Mouse (Mus musculus) forebrain, embryonic 16.5 days (tissue): ENCODE results near the gene Trim28. TPM values are rescaled to one million over a fixed set of nuclear protein-coding genes. Genes with fewer than 3 reads are reported as not detected.

Experiments
- ATAC-seq: fragments of 200-750 bp; cut with Nextera tagmentation; 2 replicates; pipeline ENCODE4 v1.8.0; 2017; ENCODE audit warnings: mild to moderate bottlenecking, moderate library complexity
- H3K27ac ChIP-seq: fragments of 300-500 bp; sonication (generic); 2 replicates; pipeline ENCODE4 v1.5.1; 2014; ENCODE audit warnings: low read length, control low read depth
- H3K27me3 ChIP-seq: fragments of 300-500 bp; sonication (generic); replicated peaks from 2 replicates; pipeline ENCODE4 v1.6.1; 2014; ENCODE audit warnings: low read length; ENCODE audit not compliant: control insufficient read depth, insufficient read depth
- H3K36me3 ChIP-seq: fragments of 300-500 bp; sonication (generic); 2 replicates; pipeline ENCODE4 v1.6.1; 2014; ENCODE audit not compliant: control insufficient read depth, insufficient read depth
- H3K4me1 ChIP-seq: fragments of 300-500 bp; sonication (generic); replicated peaks from 2 replicates; pipeline ENCODE4 v1.6.1; 2014; ENCODE audit warnings: low read length; ENCODE audit not compliant: control insufficient read depth, insufficient read depth
- H3K4me2 ChIP-seq: fragments of 300-500 bp; sonication (generic); 2 replicates; pipeline ENCODE4 v1.6.1; 2014; ENCODE audit warnings: mild to moderate bottlenecking, low read length, control low read depth
- H3K4me3 ChIP-seq: fragments of 300-500 bp; sonication (generic); replicated peaks from 2 replicates; pipeline ENCODE4 v1.5.1; 2014; ENCODE audit warnings: mild to moderate bottlenecking, low read length, control low read depth
- H3K9ac ChIP-seq: fragments of 300-500 bp; sonication (generic); replicated peaks from 2 replicates; pipeline ENCODE4 v1.6.1; 2014; ENCODE audit warnings: low read depth, low read length, control low read depth
- H3K9me3 ChIP-seq: fragments of 300-500 bp; sonication (generic); 2 replicates; pipeline ENCODE4 v1.6.1; 2016; ENCODE audit warnings: low read length; ENCODE audit not compliant: control insufficient read depth
- WGBS: fragments of 180-500 bp; shearing (Covaris S2); extraction: QIAGEN DNeasy Blood & Tissue Kit; methylation state at CpG from one replicate; pipeline ENCODE4 v1.1.7; 2014; 5-methylcytosine and 5-hydroxymethylcytosine counted together
- polyA plus RNA-seq: library from polyadenylated mRNA; unstranded; fragments of >200 nt; fragmentation: Nextera tagmentation; extraction: Ambion mirVana; gene quantifications from 2 replicates; pipeline ENCODE4 v1.2.1, GENCODE M21; 2015

Gene Trim28
- polyA plus RNA-seq, 1 experiment from 2014 or later: 230 TPM

DNA sequence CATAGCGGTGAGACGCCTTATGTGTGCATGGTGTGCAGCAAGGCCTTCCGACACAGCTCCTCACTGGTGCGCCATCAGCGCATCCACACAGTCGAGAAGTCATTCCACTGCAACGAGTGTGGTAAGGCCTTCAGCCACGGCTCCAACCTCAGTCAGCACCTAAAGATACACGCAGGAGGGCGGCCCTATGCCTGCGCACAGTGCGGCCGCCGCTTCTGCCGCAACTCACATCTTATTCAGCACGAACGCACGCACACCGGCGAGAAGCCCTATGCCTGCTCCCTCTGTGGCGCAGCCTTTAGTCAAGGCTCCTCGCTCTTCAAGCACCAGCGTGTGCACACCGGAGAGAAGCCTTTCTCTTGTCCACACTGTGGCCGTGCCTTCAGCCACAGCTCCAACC, 28.0 kb upstream of the Trim28 start:
- Histone ChIP-seq H3K36me3 (peaks cover 22% of the 10 kb centered on the region), H3K27ac (no peak overlapping the region), H3K9me3 (no peaks in the 10 kb centered on the region), H3K4me3 (no peak overlapping the region), H3K9ac (no peak overlapping the region), H3K4me2 (no peak overlapping the region), H3K4me1 (peaks cover 12% of the 10 kb centered on the region), H3K27me3 (no peaks in the 10 kb centered on the region)
- no peak for ATAC-seq
- 96% methylated on average over 25 of the region's 25 CpGs for WGBS

DNA sequence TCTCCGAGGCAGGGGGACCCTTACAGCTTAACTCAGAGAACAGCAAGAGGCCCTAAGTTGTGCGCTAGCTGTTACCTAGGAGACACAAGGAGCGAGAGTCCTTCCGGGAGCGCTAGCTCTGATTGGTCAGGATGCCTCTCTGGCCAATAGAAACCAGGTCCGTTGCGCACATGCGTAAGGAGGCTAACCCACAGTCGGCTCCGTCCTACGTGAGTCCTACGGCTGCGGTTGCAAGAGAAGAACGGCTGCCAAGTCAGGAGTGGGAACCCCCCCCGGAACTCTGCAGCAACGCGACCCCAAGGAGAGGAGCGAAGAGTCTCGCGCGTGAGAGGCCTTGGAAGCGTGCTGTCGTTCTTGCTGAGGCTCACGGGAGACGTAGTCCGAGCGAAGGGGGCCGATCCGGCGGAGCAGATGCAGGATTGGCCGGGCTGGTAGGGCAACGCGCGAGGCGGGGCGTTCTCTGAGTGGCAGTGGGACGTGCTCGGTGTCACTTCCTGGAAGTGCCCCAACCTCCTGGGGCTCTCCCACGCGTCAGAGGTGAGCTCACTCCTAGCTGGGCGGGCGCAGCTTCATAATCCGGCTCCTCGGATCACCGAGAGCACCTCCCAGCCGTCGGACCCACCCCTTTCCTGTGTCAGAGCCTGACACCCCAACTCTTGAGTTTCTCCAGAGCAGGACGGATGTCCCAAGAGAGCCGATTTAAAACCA, 21.1 kb upstream of the Trim28 start, which contains the start of gene Zfp446:
Gene Zfp446, plus strand, starts transcription at position 167 of the 708 bp plus-strand sequence.
- H3K4me3 ChIP-seq: peak within 1 kb of the TSS; percentile 62
- H3K27ac ChIP-seq: peak within 1 kb of the TSS; percentile 93
- H3K9me3 ChIP-seq: no peaks in the 10 kb centered on the region
- H3K4me1 ChIP-seq: peaks cover 11% of the 10 kb centered on the region
- peak within 1 kb of the TSS; percentile 70 for H3K4me2 ChIP-seq
- 0% methylated on average over 49 of the region's 49 CpGs for WGBS
- no peaks in the 10 kb centered on the region for H3K27me3 ChIP-seq
- H3K9ac ChIP-seq: peak within 1 kb of the TSS; percentile 61
- peak; percentile 97 for ATAC-seq
- H3K36me3 ChIP-seq: no peaks in the 10 kb centered on the region

DNA sequence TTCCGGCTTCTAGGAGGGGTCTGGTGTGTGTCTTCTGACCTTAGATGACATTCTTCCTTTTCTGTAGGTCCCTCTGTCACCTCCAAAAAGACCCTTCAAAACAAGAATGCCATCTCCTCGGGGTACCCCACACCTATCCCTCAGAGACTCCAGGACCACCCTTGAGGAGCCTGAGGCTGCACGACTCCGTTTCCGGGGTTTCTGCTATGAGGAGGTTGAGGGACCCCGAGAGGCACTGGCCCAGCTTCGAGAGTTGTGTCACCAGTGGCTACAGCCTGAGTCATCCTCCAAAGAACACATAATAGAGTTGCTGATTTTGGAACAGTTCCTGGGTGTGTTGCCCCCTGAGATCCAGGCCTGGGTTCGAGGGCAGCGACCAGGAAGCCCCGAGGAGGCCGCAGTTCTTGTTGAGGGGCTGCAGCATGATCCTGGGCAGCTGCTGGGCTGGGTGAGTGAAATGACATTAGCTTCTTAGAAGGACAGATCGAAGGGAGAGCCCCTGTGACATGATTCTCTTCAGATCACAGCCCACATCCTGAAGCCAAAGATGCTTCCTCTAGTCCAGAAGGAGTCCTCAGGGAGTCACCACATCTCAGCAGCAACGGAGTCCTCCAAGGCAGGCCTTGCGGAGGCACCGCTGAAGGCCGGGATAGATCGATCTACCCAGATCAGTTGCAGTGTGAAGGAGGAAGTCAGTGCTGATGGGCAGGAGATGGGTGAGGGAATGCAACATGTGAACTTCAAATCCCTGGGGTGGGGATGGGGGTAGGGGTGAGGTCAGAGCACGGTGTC, 19.8 kb upstream of the Trim28 start:
- no peak overlapping the region; the same call in 1 of the 2 replicates for H3K27ac ChIP-seq
- H3K27me3 ChIP-seq: no peaks in the 10 kb centered on the region
- ATAC-seq: no peak
- no peaks in the 10 kb centered on the region for H3K36me3 ChIP-seq
- H3K4me2 ChIP-seq: no peak overlapping the region
- no peak overlapping the region for H3K9ac ChIP-seq
- peaks cover 11% of the 10 kb centered on the region for H3K4me1 ChIP-seq
- H3K4me3 ChIP-seq: no peak overlapping the region; the same call in 1 of the 2 replicates
- WGBS: 90% methylated on average over 18 of the region's 18 CpGs
- H3K9me3 ChIP-seq: no peaks in the 10 kb centered on the region

DNA sequence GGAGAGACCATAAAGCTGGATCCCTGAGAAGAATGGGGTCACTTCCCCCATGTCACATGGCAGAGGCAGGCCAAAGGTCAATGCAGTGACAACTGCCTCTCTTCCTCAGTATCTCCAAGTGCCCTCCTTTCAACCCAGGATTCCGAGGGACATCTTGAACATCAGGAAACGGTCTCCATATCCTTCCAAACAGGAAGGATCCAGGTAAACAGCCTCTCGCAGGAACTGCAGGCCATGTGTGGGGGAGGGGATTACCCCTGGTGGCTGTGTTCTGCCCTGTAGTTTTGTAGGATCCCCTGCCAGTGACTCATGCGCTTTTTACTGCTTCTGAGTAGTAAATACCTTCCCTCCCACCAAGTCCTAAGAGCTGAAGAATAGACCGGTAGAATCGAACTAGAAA, 19.1 kb upstream of the Trim28 start:
- no peaks in the 10 kb centered on the region for H3K27me3 ChIP-seq
- WGBS: 78% methylated on average over 6 of the region's 6 CpGs

DNA sequence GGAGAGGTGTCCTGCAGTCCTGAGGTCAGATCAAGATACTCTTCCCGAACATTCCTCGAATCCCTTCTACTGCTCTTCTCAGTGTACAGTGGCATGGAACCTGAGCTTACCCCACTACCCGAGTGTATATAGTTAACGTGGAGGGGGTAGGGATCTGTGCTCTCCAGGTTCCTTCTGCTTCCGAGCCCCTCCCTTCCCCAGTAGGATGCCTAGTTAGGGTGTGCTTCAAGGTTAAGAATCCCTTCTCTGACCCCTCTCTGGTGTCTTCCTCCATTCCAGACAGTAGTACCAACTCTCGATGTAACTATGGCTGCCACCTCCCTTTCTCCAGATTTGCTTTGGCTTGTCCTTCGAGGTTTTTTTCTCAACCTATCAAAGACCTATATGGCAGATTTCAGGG, 18.6 kb upstream of the Trim28 start:
- Histone ChIP-seq H3K4me2 (no peak overlapping the region), H3K27ac (no peak overlapping the region), H3K9ac (no peak overlapping the region), H3K9me3 (no peaks in the 10 kb centered on the region), H3K4me1 (peaks cover 11% of the 10 kb centered on the region), H3K36me3 (no peaks in the 10 kb centered on the region), H3K4me3 (no peak overlapping the region), H3K27me3 (no peaks in the 10 kb centered on the region)
- ATAC-seq: no peak
- WGBS: 92% methylated on average over 7 of the region's 7 CpGs

More for the DNA sequence above, 19.1 kb upstream of the Trim28 start:
- Histone ChIP-seq H3K9ac (no peak overlapping the region), H3K9me3 (no peaks in the 10 kb centered on the region), H3K4me3 (no peak overlapping the region), H3K4me2 (no peak overlapping the region), H3K4me1 (peaks cover 11% of the 10 kb centered on the region), H3K27ac (no peak overlapping the region), H3K36me3 (no peaks in the 10 kb centered on the region)
- no peak for ATAC-seq

DNA sequence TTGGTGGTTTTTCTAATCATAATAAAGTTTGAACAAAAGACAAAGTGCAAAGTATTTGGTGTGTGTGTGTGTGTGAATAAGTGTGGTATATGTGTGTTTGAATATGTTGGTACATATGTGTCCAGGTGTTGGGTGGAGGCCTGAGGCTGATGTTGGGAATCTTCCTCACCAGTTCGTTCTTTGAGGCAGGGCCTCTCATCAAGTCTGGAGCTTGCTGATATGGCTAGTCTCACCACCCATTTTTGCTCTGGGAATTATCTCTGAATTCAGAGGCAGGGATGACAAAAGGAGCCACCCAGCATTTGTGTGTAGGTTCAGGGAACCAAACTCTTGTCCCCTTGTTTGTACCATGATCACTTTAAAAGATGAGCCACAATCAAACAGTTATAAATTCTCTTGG, 13.2 kb upstream of the Trim28 start:
- Histone ChIP-seq H3K27me3 (no peaks in the 10 kb centered on the region), H3K27ac (no peak overlapping the region), H3K4me3 (no peak overlapping the region), H3K36me3 (no peaks in the 10 kb centered on the region), H3K9me3 (no peaks in the 10 kb centered on the region), H3K4me1 (no peaks in the 10 kb centered on the region), H3K4me2 (no peak overlapping the region), H3K9ac (no peak overlapping the region)
- WGBS: 83% methylated on average over 1 of the region's 1 CpGs
- ATAC-seq: no peak

DNA sequence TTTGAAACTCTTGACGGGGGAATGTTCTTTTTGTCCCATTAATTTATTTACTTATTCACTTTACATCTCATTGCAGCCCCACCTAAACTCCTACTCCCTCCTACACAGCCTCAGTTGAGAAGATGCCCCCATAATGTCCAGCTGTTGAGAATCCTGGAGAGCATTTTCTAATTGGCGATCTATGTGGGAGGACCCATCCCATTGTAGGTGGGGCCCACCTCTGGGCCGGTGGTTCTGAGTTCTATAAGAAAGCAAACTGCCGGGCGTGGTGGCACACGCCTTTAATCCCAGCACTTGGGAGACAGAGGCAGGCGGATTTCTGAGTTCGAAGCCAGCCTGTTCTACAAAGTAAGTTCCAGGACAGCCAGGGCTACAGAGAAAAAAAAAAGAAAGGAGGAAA, 12.0 kb upstream of the Trim28 start:
- no peak for ATAC-seq
- H3K4me2 ChIP-seq: no peak overlapping the region
- no peak overlapping the region for H3K27ac ChIP-seq
- no peaks in the 10 kb centered on the region for H3K36me3 ChIP-seq
- no peak overlapping the region for H3K4me3 ChIP-seq
- no peaks in the 10 kb centered on the region for H3K4me1 ChIP-seq
- H3K27me3 ChIP-seq: 0 out of 2 replicates have a peak, but pooled peaks cover 2% of the 10 kb centered on the region
- no peak overlapping the region for H3K9ac ChIP-seq
- 79% methylated on average over 8 of the region's 8 CpGs for WGBS
- H3K9me3 ChIP-seq: no peaks in the 10 kb centered on the region

DNA sequence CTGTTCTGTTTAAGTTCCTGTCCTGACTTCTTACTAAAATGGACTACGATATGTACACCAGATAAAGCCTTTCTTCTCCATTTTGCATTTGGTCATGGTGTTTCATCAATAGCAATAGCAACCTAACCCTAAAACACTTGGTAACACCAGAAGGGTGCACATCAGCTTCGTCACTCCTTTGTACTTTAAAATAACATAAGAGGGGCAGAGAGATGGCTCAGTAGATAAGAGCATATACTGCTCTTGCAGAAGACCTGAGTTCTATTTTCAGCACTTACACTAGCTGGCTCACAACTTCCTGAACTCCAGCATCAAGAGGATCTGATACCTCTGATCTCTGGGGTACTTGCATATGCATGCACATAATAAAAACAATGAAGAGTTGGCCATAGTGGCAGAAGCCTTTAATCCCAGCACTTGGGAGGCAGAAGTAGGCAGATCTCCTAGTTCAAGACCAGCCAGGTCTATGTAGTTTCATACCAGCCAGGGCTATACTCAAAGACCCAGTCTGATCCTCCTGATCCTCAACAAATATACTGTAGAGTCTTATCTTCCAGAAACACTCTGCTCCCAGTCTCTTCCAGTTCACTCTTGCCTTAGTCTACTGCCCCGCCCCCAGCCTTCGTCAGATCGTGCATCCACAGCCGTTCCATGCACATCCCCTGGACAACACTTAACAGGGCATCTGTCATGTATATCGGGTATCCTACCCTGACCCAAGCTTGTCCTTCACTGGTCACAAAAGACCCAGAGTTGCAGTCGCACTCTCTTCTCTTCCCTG, 11.3 kb upstream of the Trim28 start:
- H3K9me3 ChIP-seq: no peaks in the 10 kb centered on the region
- no peak for ATAC-seq
- H3K4me2 ChIP-seq: no peak overlapping the region
- H3K4me1 ChIP-seq: no peaks in the 10 kb centered on the region
- no peak overlapping the region for H3K27ac ChIP-seq
- 0 out of 2 replicates have a peak, but pooled peaks cover 2% of the 10 kb centered on the region for H3K27me3 ChIP-seq
- no peak overlapping the region for H3K4me3 ChIP-seq
- H3K9ac ChIP-seq: no peak overlapping the region
- WGBS: 87% methylated on average over 8 of the region's 8 CpGs
- H3K36me3 ChIP-seq: no peaks in the 10 kb centered on the region

DNA sequence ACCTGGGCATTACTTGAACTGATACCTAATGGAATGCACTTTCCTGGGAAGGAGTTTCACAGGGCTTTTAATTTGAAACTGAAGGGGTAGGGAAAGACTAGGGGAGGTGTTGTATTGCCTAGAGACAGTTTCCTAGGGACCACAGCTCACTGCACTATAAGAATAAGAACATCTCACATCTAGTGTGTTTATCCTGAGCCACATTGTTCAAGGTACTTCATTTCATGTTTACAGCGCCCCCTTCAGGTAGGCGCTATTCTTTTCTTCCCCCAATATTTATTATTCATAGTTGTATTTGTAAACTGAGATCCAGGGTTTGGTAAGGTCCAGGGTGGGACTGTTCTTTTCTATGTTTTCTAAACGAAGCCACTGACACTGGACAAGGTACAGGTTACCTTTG, 6.7 kb upstream of the Trim28 start:
- Histone ChIP-seq H3K4me2 (no peak overlapping the region), H3K36me3 (no peaks in the 10 kb centered on the region), H3K27ac (no peak overlapping the region), H3K27me3 (0 out of 2 replicates have a peak, but pooled peaks cover 2% of the 10 kb centered on the region), H3K4me1 (no peaks in the 10 kb centered on the region), H3K4me3 (no peak overlapping the region), H3K9me3 (no peaks in the 10 kb centered on the region), H3K9ac (no peak overlapping the region)
- no peak for ATAC-seq
- 5% methylated on average over 3 of the region's 3 CpGs for whole genome bisulfite sequencing
